Mouse (Mus musculus) common myeloid progenitor, adult 5-6 weeks (primary cell): ENCODE results near the gene Wnk1. TPM values are rescaled to one million over a fixed set of nuclear protein-coding genes. Genes with fewer than 3 reads are reported as not detected.
"Not testable (repeated sequence)": the region's sequence is repeated elsewhere in the genome, so short reads cannot be mapped to it uniquely, and the experiment has no call there.

Experiments
- ATAC-seq: replicated peaks from 2 replicates; pipeline ENCODE4 v1.8.0; 2016; ENCODE audit warnings: low read depth, mild to moderate bottlenecking, moderate TSS enrichment, inconsistent platforms; ENCODE audit not compliant: poor library complexity, severe bottlenecking
- total RNA-seq: library from RNA; stranded (forward); fragments of 200-1000, 187-1606 nt; gene quantifications from 2 replicates; pipeline ENCODE4 v1.2.3, GENCODE M21; 2017

Gene Wnk1
- total RNA-seq: 237 and 332 TPM in 2 replicates

DNA sequence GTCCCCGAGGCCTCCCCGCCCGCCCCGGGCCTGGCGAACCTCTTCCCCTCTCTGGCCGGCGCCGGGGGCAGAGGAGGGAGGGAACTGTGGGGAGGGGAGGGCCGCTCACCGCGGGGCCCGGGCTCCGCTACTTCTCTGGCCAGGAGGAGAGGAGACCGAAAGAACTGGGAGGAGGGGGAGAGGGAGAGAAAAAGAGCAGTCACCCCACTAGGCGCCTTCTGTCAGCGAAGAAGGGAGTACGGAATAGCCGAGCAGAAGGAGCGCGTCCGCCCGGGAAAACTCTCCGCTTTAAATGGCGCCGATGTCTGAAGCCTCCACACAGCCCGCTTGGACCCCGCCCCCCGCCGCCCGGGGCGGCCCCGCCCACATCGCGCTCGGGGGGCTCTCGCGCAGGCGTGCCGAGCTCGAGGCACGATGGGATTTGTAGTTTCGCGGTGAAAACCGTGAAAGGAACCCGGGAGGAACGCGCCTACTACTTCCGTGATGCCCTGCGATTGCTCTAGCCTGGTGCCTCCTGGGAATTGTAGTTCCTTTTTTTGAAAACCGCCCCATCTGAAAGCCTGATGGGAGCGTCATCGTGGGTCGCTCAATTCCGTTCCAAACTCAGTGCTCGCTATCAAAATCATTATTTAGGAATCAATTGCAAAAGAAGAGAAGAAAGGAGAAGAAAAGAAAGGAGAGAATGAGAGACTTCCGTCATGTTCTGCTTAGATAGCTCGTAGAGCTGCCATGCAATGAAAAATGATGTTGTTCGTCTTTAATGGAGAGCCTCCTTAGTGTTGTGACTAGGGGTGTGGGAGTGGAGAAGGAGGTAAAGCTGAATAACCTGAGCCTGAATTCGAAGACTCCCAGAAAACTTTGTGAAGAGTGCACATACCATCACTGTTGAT, at the start of gene Wnk1:
Wnk1 (minus strand) TSS at position 307 of the 890 bp plus-strand sequence.
- peak; percentile 80 for ATAC-seq

DNA sequence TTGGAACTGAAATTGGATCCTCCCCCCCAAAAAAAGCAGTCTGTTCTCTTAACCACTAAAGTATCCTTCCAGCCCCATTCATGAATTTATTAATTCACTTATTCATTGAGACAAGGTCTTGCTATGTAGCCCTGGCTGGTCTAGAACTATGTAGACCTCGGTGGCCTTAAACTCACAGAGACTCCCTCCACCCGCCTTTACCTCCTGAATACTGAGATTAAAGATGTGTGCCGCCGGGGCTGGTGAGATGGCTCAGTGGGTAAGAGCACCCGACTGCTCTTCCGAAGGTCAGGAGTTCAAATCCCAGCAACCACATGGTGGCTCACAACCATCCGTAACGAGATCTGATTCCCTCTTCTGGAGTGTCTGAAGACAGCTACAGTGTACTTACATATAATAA, 48.6 kb upstream of the Wnk1 start:
- not testable (repeated sequence) for ATAC-seq

DNA sequence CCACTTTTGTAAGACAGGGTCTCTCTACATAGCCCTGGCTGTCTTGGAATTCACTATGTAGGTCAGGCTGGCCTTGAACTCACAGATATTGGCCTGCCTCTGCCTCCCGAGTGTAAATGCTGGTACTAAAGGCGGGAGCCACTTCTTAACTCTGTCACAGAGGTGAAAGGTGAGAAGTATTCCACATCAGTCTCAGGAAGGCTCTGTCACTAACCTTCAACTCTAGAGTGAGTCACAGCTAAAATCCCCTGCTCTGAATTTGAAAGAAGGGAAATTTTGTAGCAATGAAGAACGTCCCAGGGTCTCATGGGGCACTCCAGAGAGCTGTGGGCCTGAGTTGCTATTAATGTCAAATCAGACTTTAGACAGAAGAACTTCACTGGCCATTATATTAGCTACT, 47.4 kb upstream of the Wnk1 start:
- no peak for ATAC-seq

GRCm38 (mm10) chr6:120084983-120085382, 46.5 kb upstream of the Wnk1 start:
- no peak for ATAC-seq

DNA sequence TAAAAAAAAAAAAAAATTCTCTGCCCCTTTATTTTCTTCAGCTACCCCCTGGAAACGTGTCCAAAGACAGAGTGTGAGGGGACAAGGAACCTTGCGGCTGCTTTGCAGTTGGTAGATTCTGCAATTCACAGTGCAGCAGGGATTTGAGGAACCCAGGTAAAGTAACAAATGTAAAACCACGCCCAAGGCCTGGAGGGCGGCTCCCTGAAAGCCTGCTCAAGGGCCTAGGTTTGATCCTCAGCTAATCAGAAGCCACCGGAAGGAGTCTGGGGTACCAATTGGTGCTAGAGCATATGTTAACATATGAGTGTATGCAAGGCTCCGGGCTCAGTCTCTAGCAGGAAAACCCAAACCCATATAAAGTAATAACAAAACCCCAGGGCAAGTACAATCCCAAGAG, 45.0 kb upstream of the Wnk1 start:
- ATAC-seq: peak; percentile 21

- ATAC-seq: peak; percentile 93
Measured at GRCm38 (mm10) chr6:120082951-120083411, 44.5 kb upstream of the Wnk1 start.

DNA sequence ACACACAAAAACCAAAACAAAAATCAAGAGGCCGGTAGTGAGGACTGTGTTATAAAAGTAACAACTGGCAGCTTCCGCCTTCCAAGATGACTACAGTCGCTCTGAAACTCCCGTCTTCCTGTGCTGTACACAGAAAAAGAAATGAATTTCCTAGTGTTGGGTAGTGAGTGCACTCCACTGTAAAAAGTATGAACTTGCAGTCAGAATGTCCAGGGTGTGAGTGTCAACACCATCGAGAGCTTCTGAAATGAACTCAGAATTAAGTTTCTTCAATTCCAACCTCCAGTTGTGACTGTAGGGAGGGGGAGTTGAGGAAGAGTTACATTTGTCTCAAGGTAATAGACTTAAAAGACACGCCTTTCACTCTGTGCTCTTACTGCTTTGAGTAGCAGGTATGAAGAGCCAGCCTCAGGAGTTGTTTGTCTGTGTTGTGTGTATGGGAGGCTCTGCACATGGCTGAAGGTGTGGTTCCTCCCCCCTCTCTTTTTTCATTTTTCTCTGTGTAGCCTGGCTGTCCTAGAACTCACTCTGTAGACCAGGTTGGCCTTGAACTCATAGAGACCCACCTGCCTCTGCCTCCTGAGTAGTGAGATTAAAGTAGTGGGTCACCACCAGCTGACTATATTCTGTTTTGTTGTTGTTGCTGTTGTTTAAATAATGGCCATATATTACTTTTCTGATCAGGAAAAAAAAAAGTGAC, 43.9 kb upstream of the Wnk1 start:
- ATAC-seq: no peak

DNA sequence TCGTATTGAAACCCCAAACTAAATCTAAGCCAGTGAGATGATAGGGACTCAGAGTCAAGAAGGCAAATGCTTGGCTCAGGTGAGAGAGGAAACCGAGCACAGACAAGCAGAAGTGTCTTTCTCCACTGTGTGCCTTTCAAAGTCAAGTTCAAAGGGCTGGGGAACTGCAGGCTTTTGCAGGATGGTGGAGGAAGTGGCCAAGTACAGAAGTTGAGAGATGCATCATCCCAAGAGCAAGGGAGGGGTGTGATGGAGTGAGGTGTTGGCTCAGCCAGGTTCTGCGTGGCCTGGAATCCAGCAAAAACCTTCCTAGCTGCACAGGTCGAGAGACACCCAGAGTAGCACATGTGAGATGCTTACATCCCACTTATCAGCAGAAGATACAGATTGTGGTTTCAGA, 43.0 kb upstream of the Wnk1 start:
- no peak for ATAC-seq

- ATAC-seq: no peak
Measured at GRCm38 (mm10) chr6:120079547-120079946, 41.1 kb upstream of the Wnk1 start.

GRCm38 (mm10) chr6:120076619-120077450, 38.4 kb upstream of the Wnk1 start:
- ATAC-seq: peak; percentile 50; the same call in 1 of the 2 replicates

DNA sequence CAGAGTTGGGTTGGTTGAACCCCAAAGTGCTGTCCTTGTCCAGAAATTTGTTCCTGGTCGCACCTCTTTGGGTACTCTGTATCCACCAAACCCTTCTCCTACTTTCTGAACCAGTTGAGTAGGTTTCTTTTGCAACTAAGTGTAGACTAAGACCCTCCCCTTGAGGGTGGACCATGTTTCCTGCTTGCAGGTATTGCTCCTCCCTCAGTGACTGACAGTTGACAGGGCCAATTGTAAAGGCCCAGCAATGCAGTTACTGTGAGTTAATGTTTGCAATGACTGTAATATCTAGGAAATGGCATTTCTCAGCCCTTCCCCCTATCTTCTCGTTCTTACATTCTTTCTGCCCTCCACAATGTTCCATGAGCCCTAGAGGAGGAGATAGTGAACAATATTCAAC, 34.2 kb upstream of the Wnk1 start:
- no peak for ATAC-seq

DNA sequence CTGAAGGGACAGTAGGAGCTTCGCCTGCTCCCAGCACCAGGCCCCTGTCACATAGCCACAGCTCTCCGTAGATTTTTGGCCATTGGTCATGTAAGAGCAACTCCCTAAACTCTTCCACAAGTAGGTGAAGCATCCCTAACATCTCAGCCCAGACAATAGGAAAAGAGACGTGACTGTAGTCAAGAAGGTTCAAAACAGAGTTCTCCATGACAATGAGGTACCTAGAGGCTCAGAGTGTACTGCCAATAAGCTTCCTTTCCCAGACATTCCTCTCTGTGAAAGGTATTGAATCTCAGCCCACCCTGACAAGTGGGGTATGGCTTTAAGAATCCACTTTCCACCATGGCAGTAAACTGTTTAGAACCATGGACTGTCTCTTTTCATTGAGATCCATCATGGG, 31.1 kb upstream of the Wnk1 start:
- ATAC-seq: no peak

- ATAC-seq: no peak
Measured at GRCm38 (mm10) chr6:120065552-120066177, 27.2 kb upstream of the Wnk1 start.

DNA sequence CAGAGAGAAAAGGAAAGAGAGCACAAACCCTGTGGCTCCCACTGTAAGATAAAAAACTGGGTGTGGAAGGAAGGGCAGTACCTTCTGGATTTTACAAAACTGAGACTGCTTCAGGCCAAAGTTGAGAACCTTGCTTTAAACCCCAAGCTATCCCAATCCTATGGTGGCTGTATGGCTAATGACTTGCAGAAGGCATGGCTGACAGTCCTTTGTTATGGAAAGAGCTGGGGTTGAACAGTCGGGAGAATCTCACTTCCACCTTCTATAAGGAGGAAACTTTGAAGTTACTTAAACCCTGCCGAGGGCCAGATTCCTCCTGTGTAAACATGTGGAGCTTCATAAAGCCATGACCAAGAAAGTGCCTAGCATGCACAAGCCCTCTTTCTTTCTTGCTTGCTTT, 26.2 kb upstream of the Wnk1 start:
- ATAC-seq: no peak

DNA sequence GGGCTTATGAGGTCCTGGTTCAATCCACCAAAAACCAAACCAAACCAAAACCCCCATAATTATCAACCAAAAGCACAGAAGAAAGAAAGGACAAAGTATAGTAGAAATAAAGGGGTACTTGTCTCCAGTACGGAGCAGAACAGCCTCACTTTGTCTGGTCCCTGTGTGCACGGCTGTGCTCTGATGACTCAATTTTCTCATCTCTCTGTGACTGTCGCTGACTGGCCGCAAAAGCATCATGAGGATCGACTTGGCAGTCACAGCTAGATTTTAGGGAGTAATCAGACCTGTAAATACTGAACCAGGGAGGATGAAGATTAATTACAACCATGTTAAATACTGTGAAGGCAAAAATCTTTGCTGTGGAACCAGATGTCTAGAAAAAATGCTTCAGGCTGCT, 24.5 kb upstream of the Wnk1 start:
- no peak for ATAC-seq

- 0 out of 2 replicates have a peak, but pooled peaks have one; percentile 36 for ATAC-seq
Measured at GRCm38 (mm10) chr6:120055666-120056540, 17.4 kb upstream of the Wnk1 start.

GRCm38 (mm10) chr6:120054412-120054811, 15.9 kb upstream of the Wnk1 start:
- ATAC-seq: no peak

DNA sequence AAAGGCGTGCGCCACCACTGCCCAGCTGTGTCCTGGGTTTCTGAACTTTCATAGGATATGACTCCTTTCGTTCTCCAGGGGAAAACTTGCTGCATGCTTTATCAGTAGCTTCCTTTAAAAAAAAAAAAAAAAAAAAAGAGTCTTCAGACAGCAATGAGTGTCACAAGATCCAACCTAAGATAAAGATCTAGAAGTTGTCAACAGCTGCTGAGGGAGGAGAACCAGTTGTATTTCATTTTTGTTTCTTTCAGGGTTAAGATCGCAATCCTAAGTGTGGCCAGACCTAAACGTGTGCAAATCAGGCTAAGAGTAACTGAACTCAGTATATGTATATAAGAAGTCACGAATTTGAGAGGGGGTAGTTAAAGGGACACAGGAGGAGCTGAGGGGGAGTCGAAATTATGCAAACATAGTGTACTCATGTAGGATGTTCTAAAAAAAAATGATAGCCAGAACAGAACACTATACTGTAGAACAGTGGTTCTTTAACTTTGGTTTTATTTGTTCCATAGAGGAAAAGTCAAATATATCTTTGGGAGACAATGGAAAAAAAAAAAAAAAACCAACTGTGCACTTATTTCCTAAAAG, 9.3 kb upstream of the Wnk1 start:
- no peak for ATAC-seq

- no peak for ATAC-seq
Measured at GRCm38 (mm10) chr6:120045406-120045805, 6.9 kb upstream of the Wnk1 start.
